Comparison of ENCODE assay signal across 8 mouse cellular contexts in the genomic region with DNA sequence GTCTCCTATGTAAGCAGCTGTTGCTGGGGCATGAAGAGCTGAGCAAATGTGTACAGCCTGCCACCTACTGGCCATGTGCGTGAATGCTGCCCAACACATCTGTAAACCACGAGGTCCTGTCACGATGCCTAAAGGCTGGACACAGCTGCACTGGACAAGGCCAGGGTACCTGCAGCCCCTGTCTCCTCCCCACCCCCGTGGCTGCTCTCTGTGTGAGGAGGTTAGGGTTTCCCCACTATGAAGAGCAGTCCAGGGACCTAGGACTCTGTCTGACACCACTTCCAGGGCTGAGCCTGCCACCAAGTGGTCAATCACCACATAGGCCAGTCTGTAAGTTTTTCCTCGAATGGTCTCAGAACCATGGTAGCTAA. TPM values are rescaled to one million over a fixed set of nuclear protein-coding genes. Genes with fewer than 3 reads are reported as not detected.
DNase-seq lines count a peak whose midpoint lies in the region; ATAC-seq and TF ChIP-seq lines count a peak whose summit lies in the region.

No protein-coding gene starts in this region.

- TF ChIP-seq POLR2A in ES-Bruce4 (IDR thresholded peaks at IDR 0.05; ENCODE audit: insufficient read depth, low read length) = no peak

- peak; percentile 46; the same call in 1 of the 2 replicates for TF ChIP-seq EP300 in ES-Bruce4 (IDR thresholded peaks at IDR 0.05; ENCODE audit: insufficient read depth, low read depth, low read length)
- TF ChIP-seq EP300 in heart, postnatal 0 days (IDR thresholded peaks at IDR 0.05; ENCODE audit: low read depth) = no peak
- TF ChIP-seq EP300 in liver, embryonic 14.5 days (IDR thresholded peaks at IDR 0.05; ENCODE audit: low read depth) = no peak
- no peak for TF ChIP-seq EP300 in stomach, postnatal 0 days (optimal IDR thresholded peaks at IDR 0.05)

- 9% methylated on average over 5 of the region's 5 CpGs for WGBS in forebrain, embryonic 12.5 days
- 5% methylated on average over 5 of the region's 5 CpGs for WGBS in heart, postnatal 0 days
- WGBS in liver, embryonic 14.5 days (ENCODE audit: insufficient replicate concordance) = 4% methylated on average over 5 of the region's 5 CpGs
- 6% methylated on average over 5 of the region's 5 CpGs for WGBS in neural tube, embryonic 12.5 days
- 6% methylated on average over 5 of the region's 5 CpGs for WGBS in stomach, postnatal 0 days

- TF ChIP-seq CTCF in ES-Bruce4 (IDR thresholded peaks at IDR 0.05; ENCODE audit: low read depth, low read length) = peak; percentile 91
- peak; percentile 85 for TF ChIP-seq CTCF in heart, postnatal 0 days (IDR thresholded peaks at IDR 0.05; ENCODE audit: low read depth)
- peak; percentile 97 for TF ChIP-seq CTCF in liver, embryonic 14.5 days (IDR thresholded peaks at IDR 0.05; ENCODE audit: low read depth)
- peak; percentile 89 for TF ChIP-seq CTCF in stomach, postnatal 0 days (IDR thresholded peaks at IDR 0.05; ENCODE audit: low read depth)

- peak; percentile 92 for ATAC-seq in forebrain, embryonic 12.5 days (ENCODE audit: low FRiP score)
- peak; percentile 77 for ATAC-seq in heart, postnatal 0 days (ENCODE audit: insufficient read depth, low read depth)
- peak; percentile 75 for ATAC-seq in liver, embryonic 14.5 days (ENCODE audit: insufficient read depth)
- peak; percentile 93 for ATAC-seq in neural tube, embryonic 12.5 days (ENCODE audit: low FRiP score, low read depth)
- peak; percentile 73 for ATAC-seq in stomach, postnatal 0 days (ENCODE audit: low FRiP score, low TSS enrichment)

- no peaks in the 10 kb centered on the region for H3K9me3 ChIP-seq in ES-Bruce4 (replicated peaks; ENCODE audit: control insufficient read depth, insufficient read depth, low read length, poor library complexity, severe bottlenecking)
- H3K9me3 ChIP-seq in forebrain, embryonic 12.5 days = no peaks in the 10 kb centered on the region
- no peaks in the 10 kb centered on the region for H3K9me3 ChIP-seq in heart, postnatal 0 days (replicated peaks; ENCODE audit: control insufficient read depth, low read length)
- no peaks in the 10 kb centered on the region for H3K9me3 ChIP-seq in liver, embryonic 14.5 days (ENCODE audit: control insufficient read depth, low read length)
- H3K9me3 ChIP-seq in neural tube, embryonic 12.5 days = no peaks in the 10 kb centered on the region
- no peaks in the 10 kb centered on the region for H3K9me3 ChIP-seq in stomach, postnatal 0 days (ENCODE audit: control insufficient read depth, low read length)

- peak; percentile 78 for DNase-seq in c-Kit-positive CD71-positive TER-119-negative erythroid progenitor cells, embryonic 14.5 days (ENCODE audit: low read depth)
- peak; percentile 80 for DNase-seq in heart, postnatal 0 days (ENCODE audit: low spot score)
- peak; percentile 84 to 88 for DNase-seq in kidney, postnatal 36 days
- peak; percentile 49 to 62 (median 58) for DNase-seq in liver, embryonic 14.5 days (ENCODE audit: low read depth in 3 of 3, low spot score in 3 of 3)
- DNase-seq in stomach, postnatal 0 days (ENCODE audit: low spot score) = peak; percentile 86

- peak overlapping the region; percentile 29 for H3K4me3 ChIP-seq in ES-Bruce4 (ENCODE audit: low read depth, low read length)
- H3K4me3 ChIP-seq in forebrain, embryonic 12.5 days (replicated peaks) = peak overlapping the region; percentile 32
- peak overlapping the region; percentile 38 for H3K4me3 ChIP-seq in heart, postnatal 0 days (ENCODE audit: low read depth, low read length)
- peak overlapping the region in 1 of 2 experiments; percentile 26; a peak in 1 of 4 replicates for H3K4me3 ChIP-seq in liver, embryonic 14.5 days (ENCODE audit: insufficient read depth in 1 of 2, low read depth in 2 of 2, low read length in 2 of 2)
- H3K4me3 ChIP-seq in neural tube, embryonic 12.5 days = peak overlapping the region; percentile 27
- peak overlapping the region; percentile 26 for H3K4me3 ChIP-seq in stomach, postnatal 0 days (ENCODE audit: low read depth, low read length)

- H3K4me2 ChIP-seq in forebrain, embryonic 12.5 days = peak overlapping the region; percentile 55
- H3K4me2 ChIP-seq in heart, postnatal 0 days (ENCODE audit: low read depth, low read length) = peak overlapping the region; percentile 62
- H3K4me2 ChIP-seq in liver, embryonic 14.5 days (ENCODE audit: low read depth) = peak overlapping the region; percentile 54
- H3K4me2 ChIP-seq in neural tube, embryonic 12.5 days (replicated peaks) = peak overlapping the region; percentile 60
- H3K4me2 ChIP-seq in stomach, postnatal 0 days (replicated peaks; ENCODE audit: low read depth) = peak overlapping the region; percentile 60

- H3K36me3 ChIP-seq in ES-Bruce4 (ENCODE audit: control insufficient read depth, insufficient read depth, low read length, poor library complexity, severe bottlenecking) = no peaks in the 10 kb centered on the region
- no peaks in the 10 kb centered on the region for H3K36me3 ChIP-seq in forebrain, embryonic 12.5 days (replicated peaks)
- no peaks in the 10 kb centered on the region for H3K36me3 ChIP-seq in heart, postnatal 0 days (replicated peaks; ENCODE audit: control insufficient read depth, insufficient read depth, low read length)
- H3K36me3 ChIP-seq in liver, embryonic 14.5 days (replicated peaks; ENCODE audit: control insufficient read depth, insufficient read depth, low read depth) = no peaks in the 10 kb centered on the region
- H3K36me3 ChIP-seq in neural tube, embryonic 12.5 days = no peaks in the 10 kb centered on the region
- no peaks in the 10 kb centered on the region for H3K36me3 ChIP-seq in stomach, postnatal 0 days (ENCODE audit: control insufficient read depth, insufficient read depth, low read length)

- no peaks in the 10 kb centered on the region for H3K27me3 ChIP-seq in ES-Bruce4 (ENCODE audit: control insufficient read depth, insufficient read depth, low read length, poor library complexity, severe bottlenecking)
- no peaks in the 10 kb centered on the region for H3K27me3 ChIP-seq in forebrain, embryonic 12.5 days
- no peaks in the 10 kb centered on the region for H3K27me3 ChIP-seq in heart, postnatal 0 days (ENCODE audit: control insufficient read depth, insufficient read depth, low read length)
- no peaks in the 10 kb centered on the region for H3K27me3 ChIP-seq in liver, embryonic 14.5 days (ENCODE audit: control insufficient read depth, insufficient read depth, low read length)
- H3K27me3 ChIP-seq in neural tube, embryonic 12.5 days (replicated peaks) = no peaks in the 10 kb centered on the region
- no peaks in the 10 kb centered on the region for H3K27me3 ChIP-seq in stomach, postnatal 0 days (ENCODE audit: control insufficient read depth, insufficient read depth, low read length)

- H3K4me1 ChIP-seq in ES-Bruce4 (ENCODE audit: control insufficient read depth, insufficient read depth, low read length) = no peaks in the 10 kb centered on the region
- H3K4me1 ChIP-seq in forebrain, embryonic 12.5 days = peaks cover 2% of the 10 kb centered on the region; the same call in 1 of the 2 replicates
- H3K4me1 ChIP-seq in heart, postnatal 0 days (ENCODE audit: control insufficient read depth, insufficient read depth) = peaks cover 9% of the 10 kb centered on the region; the same call in 1 of the 2 replicates
- H3K4me1 ChIP-seq in liver, embryonic 14.5 days (replicated peaks; ENCODE audit: control insufficient read depth in 2 of 2, insufficient read depth in 2 of 2, low read length in 1 of 2) = no peaks in the 10 kb centered on the region; a peak in 1 of 4 replicates
- H3K4me1 ChIP-seq in neural tube, embryonic 12.5 days = peaks cover 3% of the 10 kb centered on the region; the same call in 1 of the 2 replicates
- H3K4me1 ChIP-seq in stomach, postnatal 0 days (replicated peaks; ENCODE audit: control insufficient read depth, insufficient read depth) = 0 out of 2 replicates have a peak, but pooled peaks cover 2% of the 10 kb centered on the region

- no peak overlapping the region for H3K9ac ChIP-seq in ES-Bruce4 (ENCODE audit: low read depth, poor library complexity, severe bottlenecking)
- no peak overlapping the region for H3K9ac ChIP-seq in forebrain, embryonic 12.5 days
- no peak overlapping the region for H3K9ac ChIP-seq in heart, postnatal 0 days (replicated peaks; ENCODE audit: low read depth, low read length)
- H3K9ac ChIP-seq in liver, embryonic 14.5 days (replicated peaks) = no peak overlapping the region
- no peak overlapping the region for H3K9ac ChIP-seq in neural tube, embryonic 12.5 days
- peak overlapping the region; percentile 31; the same call in 1 of the 2 replicates for H3K9ac ChIP-seq in stomach, postnatal 0 days (ENCODE audit: low read length)

- no peak overlapping the region for H3K27ac ChIP-seq in ES-Bruce4 (ENCODE audit: insufficient read depth, low read length)
- no peak overlapping the region for H3K27ac ChIP-seq in forebrain, embryonic 12.5 days
- H3K27ac ChIP-seq in heart, postnatal 0 days (ENCODE audit: low read depth) = no peak overlapping the region
- H3K27ac ChIP-seq in liver, embryonic 14.5 days = no peak overlapping the region
- H3K27ac ChIP-seq in neural tube, embryonic 12.5 days = no peak overlapping the region
- no peak overlapping the region for H3K27ac ChIP-seq in stomach, postnatal 0 days (replicated peaks)

RNA-seq across cellular contexts. Expression of a gene that starts 1.9 kb away (rescaled TPM):
- 0.59 TPM in 1 of 2 replicates, not detected in the other for polyA plus RNA-seq in ES-Bruce4 (2011; ENCODE audit: insufficient read depth, insufficient read length, low read depth, missing spikeins)
- polyA plus RNA-seq in forebrain, embryonic 12.5 days (2016; fragmentation: Nextera tagmentation; extraction: Ambion mirVana) = not detected in 2 replicates
- 0.15 and 9.6 TPM in 2 replicates for total RNA-seq in heart, postnatal 0 days (2014; rRNA removed; ENCODE audit: low replicate concordance)
- 11.1 and 11.8 TPM in 2 replicates for polyA plus RNA-seq in heart, postnatal 0 days (2015; fragmentation: Nextera tagmentation; extraction: Ambion mirVana)
- polyA plus RNA-seq in liver, embryonic 14.5 days (2012; rRNA removed) = 0.02 and 0.11 TPM in 2 replicates
- polyA plus RNA-seq in liver, embryonic 14.5 days (2014; fragmentation: Nextera tagmentation; extraction: Ambion mirVana) = not detected in 2 replicates
- polyA plus RNA-seq in neural tube, embryonic 12.5 days (2016; fragmentation: Nextera tagmentation; extraction: Ambion mirVana) = not detected in 2 replicates
- 143 and 146 TPM in 2 replicates for polyA plus RNA-seq in stomach, postnatal 0 days (2015; fragmentation: Nextera tagmentation; extraction: Ambion mirVana)

RNA-seq across cellular contexts. Expression of a gene that starts 31.8 kb away (rescaled TPM):
- polyA plus RNA-seq in ES-Bruce4 (2011; ENCODE audit: insufficient read depth, insufficient read length, low read depth, missing spikeins) = not detected in 2 replicates
- not detected in 2 replicates for polyA plus RNA-seq in forebrain, embryonic 12.5 days (2016; fragmentation: Nextera tagmentation; extraction: Ambion mirVana)
- 1.2 TPM in 1 of 2 replicates, not detected in the other for total RNA-seq in heart, postnatal 0 days (2014; rRNA removed; ENCODE audit: low replicate concordance)
- 0.18 TPM in 2 replicates for polyA plus RNA-seq in heart, postnatal 0 days (2015; fragmentation: Nextera tagmentation; extraction: Ambion mirVana)
- 0.68 and 1.2 TPM in 2 replicates for polyA plus RNA-seq in liver, embryonic 14.5 days (2012; rRNA removed)
- polyA plus RNA-seq in liver, embryonic 14.5 days (2014; fragmentation: Nextera tagmentation; extraction: Ambion mirVana) = 2.1 and 4.5 TPM in 2 replicates
- 0.18 and 0.94 TPM in 2 replicates for polyA plus RNA-seq in neural tube, embryonic 12.5 days (2016; fragmentation: Nextera tagmentation; extraction: Ambion mirVana)
- polyA plus RNA-seq in stomach, postnatal 0 days (2015; fragmentation: Nextera tagmentation; extraction: Ambion mirVana) = 3.8 and 5.8 TPM in 2 replicates

Comparison
In these comparisons a context has a peak if more than half of its experiments do, and no peak if none do; other contexts are left out.
1. RNA of a gene that starts 1.9 kb away (polyA plus RNA-seq): 143 to 146 TPM in stomach, postnatal 0 days; 11.1 to 11.8 TPM in heart, postnatal 0 days, not detected in neural tube, embryonic 12.5 days, 0.02 to 0.11 TPM in liver, embryonic 14.5 days, 0.59 TPM in ES-Bruce4 and not detected in forebrain, embryonic 12.5 days; every median in the first group is over 10 times any median in the second.
2. Peak in every context shown above with its lines, with median percentiles within 50 percentile points of each other: CTCF ChIP-seq, DNase-seq, ATAC-seq and H3K4me2 ChIP-seq.